Mouse (Mus musculus) intestine, embryonic 15.5 days (tissue): ENCODE results near the gene Taf1c. TPM values are rescaled to one million over a fixed set of nuclear protein-coding genes. Genes with fewer than 3 reads are reported as not detected.
A peak's percentile ranks its signal among the peaks of the same experiment; 100 is the strongest.

Experiments used
- ATAC-seq: fragments of 200-750 bp; cut with Nextera tagmentation; 2 replicates; pipeline ENCODE4 v1.8.0; 2017; ENCODE audit warnings: moderate TSS enrichment, moderate library complexity
- H3K27ac ChIP-seq: fragments of 300-500 bp; sonication (generic); 2 replicates; pipeline ENCODE4 v1.5.1; 2015; ENCODE audit warnings: mild to moderate bottlenecking, inconsistent platforms
- H3K27me3 ChIP-seq: fragments of 300-500 bp; sonication (generic); replicated peaks from 2 replicates; pipeline ENCODE4 v1.6.1; 2015; ENCODE audit warnings: inconsistent platforms
- H3K36me3 ChIP-seq: fragments of 300-500 bp; sonication (generic); 2 replicates; pipeline ENCODE4 v1.6.1; 2015; ENCODE audit warnings: inconsistent platforms
- H3K4me1 ChIP-seq: fragments of 300-500 bp; sonication (generic); replicated peaks from 2 replicates; pipeline ENCODE4 v1.6.1; 2015; ENCODE audit warnings: inconsistent platforms
- H3K4me2 ChIP-seq: fragments of 300-500 bp; sonication (generic); replicated peaks from 2 replicates; pipeline ENCODE4 v1.6.1; 2015; ENCODE audit warnings: mild to moderate bottlenecking, inconsistent platforms
- H3K4me3 ChIP-seq: fragments of 300-500 bp; sonication (generic); replicated peaks from 2 replicates; pipeline ENCODE4 v1.5.1; 2015; ENCODE audit warnings: inconsistent platforms
- H3K9ac ChIP-seq: fragments of 300-500 bp; sonication (generic); 2 replicates; pipeline ENCODE4 v1.6.1; 2015; ENCODE audit warnings: inconsistent platforms
- H3K9me3 ChIP-seq: fragments of 300-500 bp; sonication (generic); 2 replicates; pipeline ENCODE4 v1.6.1; 2016; ENCODE audit warnings: inconsistent platforms
- WGBS: fragments of 180-500 bp; shearing (Covaris S2); methylation state at CpG from one replicate; pipeline ENCODE4 v1.1.7; 2015; 5-methylcytosine and 5-hydroxymethylcytosine counted together
- polyA plus RNA-seq: library from polyadenylated mRNA; unstranded; fragments of >200 nt; fragmentation: Nextera tagmentation; extraction: Ambion mirVana; gene quantifications from 2 replicates; pipeline ENCODE4 v1.2.1, GENCODE M21; 2015

The Taf1c gene
- polyA plus RNA-seq, 1 experiment from 2014 or later = 10.0 TPM

DNA sequence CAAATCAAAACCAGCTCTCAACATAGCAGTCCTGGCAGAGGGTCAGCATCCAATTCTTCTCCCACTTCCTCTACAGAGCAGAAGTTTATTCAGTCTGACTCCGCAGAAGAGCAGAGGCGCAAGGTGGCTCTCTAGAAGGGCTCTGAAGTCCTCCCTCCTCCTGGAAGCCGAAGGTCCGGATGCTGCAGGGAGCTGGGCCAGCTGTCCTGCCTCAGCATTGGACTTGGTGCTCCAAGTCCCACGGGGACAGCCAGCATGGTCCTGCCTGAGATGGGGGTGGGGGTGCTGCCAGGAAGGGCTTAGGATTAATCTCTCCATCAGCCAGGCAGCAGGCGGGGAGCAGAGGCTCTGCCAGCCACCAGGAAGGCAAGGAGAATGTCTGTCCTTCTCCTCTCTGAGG is 30.4 kb upstream of the Taf1c start, which contains the start of gene Kcng4:
TSS of gene Kcng4 (minus strand) at position 303 of the 400 bp plus-strand sequence.
- Histone ChIP-seq H3K4me2 (0 out of 2 replicates have a peak within 1 kb of the TSS, but pooled peaks have one; percentile 1), H3K27ac (no peak within 1 kb of the TSS; the same call in 1 of the 2 replicates), H3K27me3 (peaks cover 9% of the 10 kb centered on the region), H3K9ac (no peak within 1 kb of the TSS), H3K9me3 (no peaks in the 10 kb centered on the region), H3K4me1 (peaks cover 24% of the 10 kb centered on the region), H3K4me3 (no peak within 1 kb of the TSS), H3K36me3 (no peaks in the 10 kb centered on the region)
- 35% methylated on average over 6 of the region's 6 CpGs for WGBS
- ATAC-seq = 0 out of 2 replicates have a peak, but pooled peaks have one; percentile 19

DNA sequence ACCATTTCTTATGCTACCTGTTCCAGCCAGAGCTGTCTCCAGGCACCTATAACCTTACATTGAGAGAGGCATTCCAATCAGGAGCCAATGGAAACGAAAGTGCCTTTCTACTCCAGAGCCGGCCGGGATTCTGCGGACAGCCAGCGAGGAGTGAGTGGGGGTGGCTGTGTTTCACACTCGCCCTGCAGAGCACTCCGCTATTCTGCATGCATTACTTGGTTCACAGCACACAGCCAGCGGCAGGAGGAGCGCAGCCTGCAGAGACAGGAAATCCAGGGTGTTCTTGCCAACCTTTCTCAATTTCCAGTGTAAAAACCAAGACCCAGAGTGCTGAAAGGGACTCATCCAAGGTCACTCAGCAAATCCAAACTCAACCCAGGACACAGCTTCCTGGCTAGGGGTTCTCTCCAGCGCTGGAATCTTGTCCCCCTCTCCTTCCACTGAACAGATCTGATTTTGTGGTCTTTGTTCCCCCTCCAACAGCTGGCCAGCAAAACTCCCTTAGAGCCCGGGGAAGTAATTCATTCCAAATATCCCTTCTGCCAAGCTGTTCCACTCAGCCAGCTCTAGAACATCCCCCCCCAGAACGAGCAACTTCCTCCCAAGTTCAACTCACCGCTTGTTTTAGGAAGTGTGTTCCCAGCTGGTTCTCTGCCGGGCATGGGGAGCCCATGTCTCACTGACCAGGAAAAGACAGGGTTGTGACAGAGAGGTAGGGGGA is 29.8 kb upstream of the Taf1c start:
- Histone ChIP-seq H3K4me3 (no peak overlapping the region), H3K9ac (no peak overlapping the region), H3K27me3 (peaks cover 9% of the 10 kb centered on the region), H3K4me2 (no peak overlapping the region), H3K36me3 (no peaks in the 10 kb centered on the region), H3K27ac (no peak overlapping the region), H3K9me3 (no peaks in the 10 kb centered on the region), H3K4me1 (peaks cover 24% of the 10 kb centered on the region)
- no peak for ATAC-seq
- 39% methylated on average over 14 of the region's 14 CpGs for WGBS

DNA sequence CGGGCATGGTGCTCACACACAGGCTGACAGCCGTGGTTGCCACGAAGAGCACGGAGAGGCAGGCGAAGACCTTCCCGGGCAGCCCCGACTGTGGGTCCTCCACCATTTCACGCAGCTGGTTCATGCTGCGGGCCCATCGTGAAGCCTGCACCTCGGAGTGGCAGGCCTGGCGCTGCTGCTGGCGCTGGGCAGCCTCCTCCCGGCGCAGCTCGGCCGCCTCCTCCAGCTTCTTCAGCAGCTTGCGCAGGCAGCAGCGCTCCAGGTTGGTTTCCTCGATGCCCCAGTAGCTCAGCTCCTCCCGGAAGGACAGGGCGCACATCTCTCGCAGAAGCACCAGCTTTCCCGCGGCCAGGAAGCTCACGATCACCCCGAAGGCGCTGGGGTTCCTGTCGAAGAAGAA is 27.9 kb upstream of the Taf1c start:
- no peak overlapping the region for H3K4me3 ChIP-seq
- no peaks in the 10 kb centered on the region for H3K36me3 ChIP-seq
- H3K4me1 ChIP-seq = peaks cover 24% of the 10 kb centered on the region
- no peaks in the 10 kb centered on the region for H3K9me3 ChIP-seq
- no peak overlapping the region for H3K27ac ChIP-seq
- ATAC-seq = no peak
- 0 out of 2 replicates have a peak overlapping the region, but pooled peaks have one; percentile 5 for H3K4me2 ChIP-seq
- H3K9ac ChIP-seq = no peak overlapping the region
- 58% methylated on average over 29 of the region's 29 CpGs for WGBS
- peaks cover 9% of the 10 kb centered on the region for H3K27me3 ChIP-seq

DNA sequence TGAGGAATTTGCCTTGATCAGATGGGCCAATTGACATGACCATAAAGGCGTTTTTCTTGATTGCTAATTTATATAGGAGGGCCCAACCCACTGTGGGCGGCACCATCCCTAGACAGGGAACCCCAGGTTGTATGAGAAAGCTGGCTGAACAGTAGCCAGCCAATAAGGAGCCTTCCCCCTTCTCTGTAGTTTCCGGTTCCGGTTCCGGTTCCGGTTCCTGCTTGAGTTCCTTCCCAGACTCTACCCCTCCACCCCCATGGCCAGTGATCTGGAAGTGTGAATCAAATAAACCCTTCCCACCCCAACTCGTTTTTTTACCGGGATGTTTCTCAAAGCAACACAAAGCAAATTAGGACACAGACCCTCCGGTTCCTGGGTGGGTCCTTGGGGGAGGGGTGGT is 27.2 kb upstream of the Taf1c start:
- 83% methylated on average over 9 of the region's 9 CpGs for WGBS
- H3K4me2 ChIP-seq = no peak overlapping the region
- no peak for ATAC-seq

DNA sequence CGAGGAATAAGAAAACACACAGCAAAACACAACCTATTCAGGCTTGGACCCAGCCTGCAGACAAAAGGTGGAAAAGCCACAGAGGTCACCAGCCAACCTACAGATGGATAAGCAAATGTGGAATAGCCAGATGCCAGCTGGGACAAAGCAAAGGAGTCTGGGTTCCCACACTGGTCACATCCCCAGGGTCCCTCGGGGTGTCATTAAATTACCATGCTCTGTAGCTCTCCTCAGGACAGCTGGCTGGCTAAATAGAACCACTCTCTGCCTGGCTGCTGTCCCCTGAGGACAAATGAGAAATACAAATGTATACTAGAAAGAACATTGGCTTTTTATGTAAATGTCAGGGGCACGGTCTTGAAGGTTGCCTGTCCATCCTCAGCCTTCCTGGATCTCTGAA is 25.8 kb upstream of the Taf1c start:
- Histone ChIP-seq H3K27me3 (peaks cover 9% of the 10 kb centered on the region), H3K9me3 (no peaks in the 10 kb centered on the region), H3K27ac (no peak overlapping the region), H3K36me3 (no peaks in the 10 kb centered on the region), H3K4me2 (no peak overlapping the region), H3K4me3 (no peak overlapping the region), H3K4me1 (peaks cover 18% of the 10 kb centered on the region), H3K9ac (no peak overlapping the region)
- no peak for ATAC-seq
- 33% methylated on average over 3 of the region's 3 CpGs for WGBS

More for the DNA sequence above, 27.2 kb upstream of the Taf1c start:
- Histone ChIP-seq H3K4me3 (no peak overlapping the region), H3K27ac (no peak overlapping the region), H3K9me3 (no peaks in the 10 kb centered on the region), H3K4me1 (peaks cover 24% of the 10 kb centered on the region), H3K27me3 (peaks cover 9% of the 10 kb centered on the region), H3K9ac (no peak overlapping the region), H3K36me3 (no peaks in the 10 kb centered on the region)

DNA sequence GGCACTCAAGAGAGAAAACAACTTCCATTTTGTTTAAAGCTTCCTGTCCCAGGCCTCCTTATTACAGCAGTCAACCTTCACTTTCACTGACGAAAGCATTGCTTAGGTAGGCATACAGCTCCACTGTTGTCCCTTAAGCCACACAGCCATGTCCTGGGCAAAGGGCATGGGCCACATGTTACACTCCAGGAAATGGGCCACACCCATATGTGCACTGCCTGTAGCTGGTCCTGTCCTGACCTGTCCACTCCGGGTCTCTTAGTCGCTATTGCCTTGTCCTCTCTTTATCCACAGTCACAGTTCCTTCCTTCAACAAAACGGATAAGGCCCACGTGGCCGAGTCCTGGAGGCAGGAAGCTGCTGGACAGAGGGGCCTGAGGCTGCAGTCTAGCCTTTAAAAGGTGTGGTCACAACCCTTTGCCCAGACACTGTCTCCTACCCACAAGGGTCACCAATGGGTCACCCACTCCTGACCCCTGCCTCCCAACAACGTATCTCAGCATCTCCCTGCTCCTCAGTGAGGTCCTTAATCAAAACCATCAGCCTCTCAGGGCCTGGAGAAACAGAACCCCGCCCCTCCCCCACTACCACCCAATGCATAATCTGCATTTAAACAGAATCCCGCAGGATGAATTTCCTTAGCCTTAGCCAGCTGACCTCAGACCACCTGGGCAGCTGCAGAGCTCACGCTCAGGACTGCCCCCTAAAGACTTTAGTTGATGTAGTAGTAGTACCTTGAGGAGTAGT is 22.8 kb upstream of the Taf1c start:
- WGBS = 42% methylated on average over 10 of the region's 10 CpGs
- Histone ChIP-seq H3K4me1 (peaks cover 6% of the 10 kb centered on the region; the same call in 1 of the 2 replicates), H3K4me2 (no peak overlapping the region), H3K27ac (no peak overlapping the region), H3K9me3 (no peaks in the 10 kb centered on the region), H3K9ac (no peak overlapping the region), H3K4me3 (no peak overlapping the region), H3K36me3 (no peaks in the 10 kb centered on the region), H3K27me3 (peaks cover 1% of the 10 kb centered on the region)
- peak; percentile 74 for ATAC-seq

DNA sequence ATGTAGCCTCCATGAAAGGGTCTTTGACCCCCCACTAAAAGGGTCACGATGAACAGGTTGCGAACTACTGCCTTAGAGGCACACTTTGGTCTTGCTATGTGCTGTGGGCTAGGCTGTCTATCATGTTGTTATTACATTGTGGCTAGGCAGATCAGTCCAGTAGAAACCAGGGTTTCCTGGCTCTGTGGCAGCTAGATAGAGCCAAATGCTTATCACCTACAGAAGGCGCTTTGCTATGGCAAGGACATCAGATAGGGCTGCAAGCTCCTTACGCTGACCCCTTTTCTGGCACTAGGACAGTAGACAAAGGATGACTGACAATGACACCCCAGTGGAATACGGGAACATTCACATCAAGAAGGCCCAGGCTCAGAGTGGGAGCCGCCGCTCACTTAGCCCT is 22.2 kb upstream of the Taf1c start:
- H3K36me3 ChIP-seq = no peaks in the 10 kb centered on the region
- 89% methylated on average over 7 of the region's 7 CpGs for WGBS
- no peak overlapping the region for H3K27ac ChIP-seq
- H3K4me3 ChIP-seq = no peak overlapping the region
- H3K9me3 ChIP-seq = no peaks in the 10 kb centered on the region
- ATAC-seq = no peak
- no peak overlapping the region for H3K9ac ChIP-seq
- H3K4me2 ChIP-seq = no peak overlapping the region
- peaks cover 6% of the 10 kb centered on the region; the same call in 1 of the 2 replicates for H3K4me1 ChIP-seq
- H3K27me3 ChIP-seq = no peaks in the 10 kb centered on the region

DNA sequence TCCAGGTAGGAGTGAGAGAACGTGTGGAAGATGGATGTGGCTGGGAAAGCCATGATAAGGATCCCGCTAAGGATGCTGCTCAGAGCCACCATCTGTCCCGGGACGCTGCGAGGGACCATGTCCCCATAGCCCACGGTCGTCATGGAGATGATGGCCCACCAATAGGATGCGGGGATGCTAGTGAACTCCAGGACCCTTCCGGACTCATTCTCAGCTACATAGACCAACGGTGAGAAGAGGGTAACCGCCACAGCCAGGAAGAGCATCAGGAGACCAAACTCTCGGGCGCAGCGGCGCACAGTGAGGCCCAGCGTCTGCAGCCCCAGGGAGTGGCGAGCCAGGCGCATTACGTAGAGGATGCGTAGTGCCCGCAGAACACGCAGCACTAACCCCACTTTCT is 20.8 kb upstream of the Taf1c start:
- Histone ChIP-seq H3K4me2 (no peak overlapping the region), H3K4me3 (no peak overlapping the region), H3K9me3 (no peaks in the 10 kb centered on the region), H3K9ac (no peak overlapping the region), H3K27ac (no peak overlapping the region), H3K4me1 (0 out of 2 replicates have a peak, but pooled peaks cover under 1% of the 10 kb centered on the region), H3K36me3 (no peaks in the 10 kb centered on the region), H3K27me3 (no peaks in the 10 kb centered on the region)
- ATAC-seq = no peak
- WGBS = 76% methylated on average over 22 of the region's 22 CpGs

DNA sequence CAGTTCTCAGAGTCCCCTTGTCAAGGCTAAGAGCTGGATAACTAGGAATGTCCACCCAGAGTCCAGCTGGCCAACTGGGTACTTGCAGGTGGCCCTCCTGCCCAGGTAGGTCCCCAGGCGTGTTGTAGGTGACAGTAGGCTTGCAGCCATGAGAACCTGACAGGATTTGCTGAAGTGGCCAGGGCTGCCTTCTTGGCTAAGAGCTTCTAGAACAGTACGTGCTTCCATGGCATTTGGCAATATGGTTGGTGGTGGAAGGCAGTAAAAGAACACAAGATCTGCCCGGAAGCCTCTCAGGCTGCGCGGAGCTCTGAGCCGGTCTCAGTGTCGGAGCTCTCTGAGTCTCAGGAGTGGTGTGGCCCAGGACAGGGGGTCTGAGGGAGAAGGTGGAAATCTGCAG is 19.9 kb upstream of the Taf1c start:
- H3K27me3 ChIP-seq = no peaks in the 10 kb centered on the region

DNA sequence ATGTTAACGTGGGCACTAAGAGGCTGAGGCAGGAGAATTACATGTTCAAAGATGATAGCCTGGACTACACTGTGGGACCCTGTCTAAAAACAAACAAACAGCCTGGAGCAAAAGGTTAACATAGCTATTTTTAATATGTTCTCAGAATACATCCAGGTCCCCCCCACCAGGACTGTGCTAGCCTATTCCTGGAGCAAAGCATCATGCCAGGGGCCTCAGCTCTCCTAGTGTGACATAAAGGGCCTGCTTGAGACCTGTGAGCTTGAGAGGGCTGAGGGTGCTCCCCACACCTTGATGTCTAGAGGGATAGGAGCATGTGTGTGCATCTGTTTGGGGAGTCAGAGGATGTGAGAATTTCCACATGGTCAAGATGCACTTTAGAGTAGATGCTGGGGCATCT is 18.7 kb upstream of the Taf1c start:
- no peak overlapping the region for H3K9ac ChIP-seq
- no peaks in the 10 kb centered on the region for H3K9me3 ChIP-seq
- no peak overlapping the region for H3K27ac ChIP-seq
- 79% methylated on average over 1 of the region's 1 CpGs for WGBS
- ATAC-seq = no peak
- no peaks in the 10 kb centered on the region for H3K36me3 ChIP-seq
- no peak overlapping the region for H3K4me2 ChIP-seq
- no peak overlapping the region for H3K4me3 ChIP-seq
- H3K27me3 ChIP-seq = no peaks in the 10 kb centered on the region
- H3K4me1 ChIP-seq = no peaks in the 10 kb centered on the region

More for the DNA sequence above, 19.9 kb upstream of the Taf1c start:
- Histone ChIP-seq H3K4me1 (no peaks in the 10 kb centered on the region), H3K36me3 (no peaks in the 10 kb centered on the region), H3K9me3 (no peaks in the 10 kb centered on the region), H3K4me2 (no peak overlapping the region), H3K4me3 (no peak overlapping the region), H3K9ac (no peak overlapping the region), H3K27ac (no peak overlapping the region)
- 89% methylated on average over 7 of the region's 7 CpGs for WGBS
- ATAC-seq = no peak

DNA sequence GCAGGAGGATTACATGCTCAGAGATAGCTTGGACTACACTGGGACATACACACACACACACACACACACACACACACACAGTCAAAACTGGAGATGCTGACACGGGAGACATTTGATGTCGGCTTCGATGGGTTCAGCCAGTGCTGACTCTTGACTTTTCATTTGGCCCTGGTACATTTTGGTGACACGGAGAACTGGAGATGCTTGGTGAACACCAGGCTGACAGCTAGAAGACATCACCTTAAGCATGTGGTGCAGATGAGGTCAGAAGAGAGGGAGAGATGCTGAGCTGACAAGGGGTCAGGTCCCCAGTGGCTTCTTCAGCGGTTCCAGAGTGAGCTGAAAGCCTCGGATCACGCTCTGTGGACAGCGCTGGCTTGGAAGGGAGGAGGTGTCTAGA is 18.0 kb upstream of the Taf1c start:
- 86% methylated on average over 8 of the region's 8 CpGs for WGBS
- Histone ChIP-seq H3K36me3 (no peaks in the 10 kb centered on the region), H3K4me2 (no peak overlapping the region)

DNA sequence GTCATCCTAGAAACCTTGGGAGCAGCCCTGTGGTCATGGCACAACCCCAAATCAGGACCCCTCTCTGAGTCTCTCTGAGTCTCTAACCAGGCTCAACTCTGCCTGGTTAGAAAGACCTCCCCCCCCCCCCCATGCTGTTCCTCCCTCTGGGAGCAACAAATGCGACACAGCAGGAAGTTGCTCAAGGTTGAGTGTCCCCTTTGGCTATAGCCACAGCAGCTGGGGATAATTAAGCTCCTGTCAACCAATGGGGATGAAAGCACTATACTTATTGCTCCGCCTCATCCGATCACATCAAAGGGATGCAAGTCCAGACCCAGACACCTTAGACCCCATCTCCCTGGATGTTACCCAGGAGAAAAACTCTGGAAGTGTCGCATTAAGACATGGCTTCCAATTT is 17.5 kb upstream of the Taf1c start:
- no peak overlapping the region for H3K4me2 ChIP-seq
- H3K4me1 ChIP-seq = no peaks in the 10 kb centered on the region
- H3K9ac ChIP-seq = no peak overlapping the region
- H3K36me3 ChIP-seq = no peaks in the 10 kb centered on the region
- 73% methylated on average over 4 of the region's 4 CpGs for WGBS
- no peak overlapping the region for H3K27ac ChIP-seq
- H3K9me3 ChIP-seq = no peaks in the 10 kb centered on the region
- ATAC-seq = no peak
- H3K27me3 ChIP-seq = no peaks in the 10 kb centered on the region
- H3K4me3 ChIP-seq = no peak overlapping the region

More for the DNA sequence above, 18.0 kb upstream of the Taf1c start:
- no peak for ATAC-seq
- Histone ChIP-seq H3K9me3 (no peaks in the 10 kb centered on the region), H3K4me1 (no peaks in the 10 kb centered on the region), H3K9ac (no peak overlapping the region), H3K4me3 (no peak overlapping the region), H3K27ac (no peak overlapping the region), H3K27me3 (no peaks in the 10 kb centered on the region)
